Mouse (Mus musculus): ENCODE results near the gene Lrrc10b. TPM values are rescaled to one million over a fixed set of nuclear protein-coding genes. Genes with fewer than 3 reads are reported as not detected.

The Lrrc10b gene
- 0.91 and 1.0 TPM in 2 replicates for polyA plus RNA-seq (2014; fragmentation: Nextera tagmentation; extraction: Ambion mirVana)

DNA sequence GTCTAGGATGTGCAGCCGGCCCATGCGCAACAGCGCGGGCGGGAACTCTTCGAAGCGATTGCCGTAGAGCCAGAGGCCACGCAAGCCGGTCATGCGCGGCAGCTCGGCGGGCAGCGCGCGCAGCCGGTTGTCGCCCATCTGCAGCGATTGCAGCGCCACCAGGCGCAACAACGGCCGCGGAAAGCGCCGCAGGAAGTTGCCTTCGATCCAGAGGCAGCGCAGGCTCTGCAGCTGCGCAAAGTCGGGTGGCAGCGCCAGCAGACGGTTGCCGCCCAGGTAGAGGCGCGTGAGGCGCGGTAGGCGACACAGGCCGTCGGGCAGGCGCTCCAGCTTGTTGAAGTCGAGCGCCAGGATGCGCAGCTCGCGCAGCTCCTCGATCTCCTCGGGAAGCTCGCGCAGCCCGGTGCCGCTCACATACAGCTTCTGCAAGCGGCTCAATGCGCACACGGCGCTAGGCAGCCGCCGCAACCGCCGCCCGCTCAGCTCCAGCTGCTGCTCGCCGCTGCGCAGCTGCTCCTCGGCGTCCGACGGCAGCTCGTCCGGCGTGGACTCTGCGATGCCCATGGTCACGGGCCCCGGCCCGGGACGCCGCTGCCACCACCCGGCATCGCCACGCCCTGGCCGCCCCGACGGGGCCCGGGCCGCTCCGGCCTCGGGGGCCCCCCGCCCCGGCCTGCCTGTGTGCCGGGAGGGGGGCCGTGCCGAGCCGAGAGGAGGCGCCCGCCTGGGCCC, at the start of gene Lrrc10b:
Lrrc10b (minus strand) TSS at position 722 of the 732 bp plus-strand sequence.
- Histone ChIP-seq H3K36me3 (ENCODE audit: control insufficient read depth, insufficient read depth, low read length) (no peaks in the 10 kb centered on the region), H3K9ac (ENCODE audit: low read depth, low read length) (peak within 1 kb of the TSS; percentile 45), H3K9me3 (ENCODE audit: control insufficient read depth, low read length) (no peaks in the 10 kb centered on the region), H3K4me3 (ENCODE audit: low read length) (peak within 1 kb of the TSS; percentile 50), H3K4me2 (replicated peaks; ENCODE audit: low read depth, low read length) (peak within 1 kb of the TSS; percentile 97), H3K4me1 (ENCODE audit: control insufficient read depth, insufficient read depth, low read length) (peaks cover 17% of the 10 kb centered on the region; the same call in 1 of the 2 replicates), H3K27me3 (ENCODE audit: control insufficient read depth, insufficient read depth, low read length) (peaks cover 52% of the 10 kb centered on the region), H3K27ac (ENCODE audit: low read depth, low read length) (no peak within 1 kb of the TSS)
- under 1% methylated on average over 81 of the region's 96 CpGs for WGBS
- ATAC-seq (ENCODE audit: low FRiP score, low TSS enrichment), result peak; percentile 45

DNA sequence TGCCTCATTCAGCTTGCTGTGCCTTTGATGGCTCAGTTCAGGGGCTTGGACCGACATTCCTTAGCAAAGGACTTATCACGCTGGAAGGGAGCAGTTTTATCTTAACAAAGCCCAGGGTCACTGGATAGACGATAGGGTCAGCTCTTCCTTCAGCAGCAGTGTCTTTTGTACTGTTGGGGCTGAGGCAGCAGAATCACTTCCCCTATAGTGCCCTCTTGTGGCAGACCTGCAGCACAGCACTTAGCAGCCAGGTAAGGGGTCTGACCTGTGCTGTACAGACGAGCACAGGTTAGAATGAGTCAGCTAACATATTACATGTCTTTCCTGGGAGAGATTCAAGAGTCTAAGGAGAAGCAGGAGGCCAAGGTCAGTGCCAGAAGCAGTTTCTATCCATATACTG, 45.3 kb upstream of the Lrrc10b start:
- Histone ChIP-seq H3K9me3 (ENCODE audit: control insufficient read depth, low read length) (no peaks in the 10 kb centered on the region), H3K27me3 (ENCODE audit: control insufficient read depth, insufficient read depth, low read length) (no peaks in the 10 kb centered on the region), H3K9ac (ENCODE audit: low read depth, low read length) (no peak overlapping the region), H3K4me3 (ENCODE audit: low read length) (no peak overlapping the region), H3K27ac (ENCODE audit: low read depth, low read length) (no peak overlapping the region), H3K4me1 (ENCODE audit: control insufficient read depth, insufficient read depth, low read length) (no peaks in the 10 kb centered on the region), H3K4me2 (replicated peaks; ENCODE audit: low read depth, low read length) (no peak overlapping the region), H3K36me3 (ENCODE audit: control insufficient read depth, insufficient read depth, low read length) (peaks cover 52% of the 10 kb centered on the region)
- WGBS, result 19% methylated on average over 4 of the region's 4 CpGs
- ATAC-seq (ENCODE audit: low FRiP score, low TSS enrichment), result no peak; the same call in 1 of the 2 replicates

DNA sequence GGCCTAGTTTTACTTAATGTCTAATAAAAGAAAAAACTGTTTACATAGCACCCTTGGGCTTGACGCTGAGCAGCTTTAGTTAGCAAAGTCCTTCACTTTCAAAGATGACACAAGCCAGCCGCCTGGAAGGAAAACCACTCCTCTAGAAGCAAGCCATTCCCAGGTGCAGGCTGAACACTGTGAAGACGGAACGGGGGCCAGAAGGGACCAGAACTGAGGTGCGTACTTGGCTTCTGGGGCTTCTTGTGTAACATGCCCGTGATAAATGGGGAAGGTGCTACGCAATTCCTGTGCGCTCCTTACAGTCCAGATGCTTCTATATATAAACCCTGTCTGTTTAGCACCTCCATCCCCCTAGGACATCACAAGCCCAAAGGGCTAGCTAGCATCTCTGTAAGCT, 43.3 kb upstream of the Lrrc10b start:
- Histone ChIP-seq H3K4me2 (replicated peaks; ENCODE audit: low read depth, low read length) (no peak overlapping the region), H3K9me3 (ENCODE audit: control insufficient read depth, low read length) (no peaks in the 10 kb centered on the region), H3K27me3 (ENCODE audit: control insufficient read depth, insufficient read depth, low read length) (no peaks in the 10 kb centered on the region), H3K9ac (ENCODE audit: low read depth, low read length) (no peak overlapping the region), H3K36me3 (ENCODE audit: control insufficient read depth, insufficient read depth, low read length) (peaks cover 47% of the 10 kb centered on the region), H3K4me1 (ENCODE audit: control insufficient read depth, insufficient read depth, low read length) (no peaks in the 10 kb centered on the region), H3K27ac (ENCODE audit: low read depth, low read length) (no peak overlapping the region), H3K4me3 (ENCODE audit: low read length) (no peak overlapping the region)
- WGBS, result 95% methylated on average over 8 of the region's 8 CpGs
- ATAC-seq (ENCODE audit: low FRiP score, low TSS enrichment), result no peak

DNA sequence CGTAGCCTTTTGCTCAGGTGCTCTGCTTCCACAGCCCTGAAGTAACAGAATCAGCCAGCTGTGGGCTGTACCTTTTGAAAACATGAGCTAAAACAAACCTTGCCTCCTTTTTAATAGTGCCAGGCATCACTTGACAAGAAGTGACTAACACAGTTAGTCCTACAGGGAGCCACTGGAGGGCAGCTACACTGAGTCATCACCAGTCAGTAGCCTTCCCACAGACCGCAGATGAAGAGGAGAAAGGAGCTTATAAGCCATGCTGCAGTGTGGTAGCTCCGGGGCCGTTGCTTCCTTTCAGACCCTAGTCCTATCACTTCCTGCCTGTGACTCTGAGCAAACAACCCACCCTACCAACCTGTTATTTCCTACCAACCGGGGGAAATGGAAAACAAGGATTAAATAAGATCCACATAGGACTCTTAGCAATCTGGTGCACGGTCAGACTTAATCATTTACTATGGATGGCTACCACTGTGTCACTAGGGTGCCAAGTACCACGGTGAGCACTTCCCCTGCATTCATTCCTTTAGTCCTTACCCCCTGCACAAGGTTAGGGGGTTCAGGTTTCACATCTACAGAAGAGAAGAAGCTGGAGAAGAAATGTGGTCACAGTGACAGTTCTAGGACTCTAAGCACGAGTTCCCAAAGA, 40.4 kb upstream of the Lrrc10b start:
- Histone ChIP-seq H3K9me3 (ENCODE audit: control insufficient read depth, low read length) (no peaks in the 10 kb centered on the region), H3K9ac (ENCODE audit: low read depth, low read length) (no peak overlapping the region), H3K4me3 (ENCODE audit: low read length) (no peak overlapping the region), H3K27ac (ENCODE audit: low read depth, low read length) (no peak overlapping the region), H3K36me3 (ENCODE audit: control insufficient read depth, insufficient read depth, low read length) (peaks cover 34% of the 10 kb centered on the region), H3K27me3 (ENCODE audit: control insufficient read depth, insufficient read depth, low read length) (no peaks in the 10 kb centered on the region), H3K4me1 (ENCODE audit: control insufficient read depth, insufficient read depth, low read length) (no peaks in the 10 kb centered on the region), H3K4me2 (replicated peaks; ENCODE audit: low read depth, low read length) (no peak overlapping the region)
- 44% methylated on average over 8 of the region's 8 CpGs for WGBS
- ATAC-seq (ENCODE audit: low FRiP score, low TSS enrichment), result no peak

DNA sequence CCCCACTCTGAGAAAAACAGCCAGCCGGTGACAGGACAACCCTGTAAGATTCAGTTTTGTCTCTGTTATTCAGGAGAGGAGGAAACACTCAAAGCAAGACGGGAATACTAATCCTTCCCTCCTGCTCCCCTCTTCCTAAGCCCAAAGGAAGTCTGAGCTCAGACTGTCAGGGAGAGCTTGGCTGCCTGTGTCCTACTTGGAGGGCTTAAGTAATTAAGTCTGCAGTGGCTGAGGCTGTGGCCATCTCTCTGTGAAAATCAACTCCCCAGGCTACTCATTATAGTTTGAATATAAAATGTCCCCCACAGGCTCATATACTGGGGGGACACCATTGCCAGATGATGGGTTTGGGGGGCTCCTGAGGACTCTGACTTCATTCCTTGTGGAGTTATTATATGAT, 39.7 kb upstream of the Lrrc10b start:
- 73% methylated on average over 2 of the region's 2 CpGs for WGBS
- Histone ChIP-seq H3K4me1 (ENCODE audit: control insufficient read depth, insufficient read depth, low read length) (0 out of 2 replicates have a peak, but pooled peaks cover 5% of the 10 kb centered on the region), H3K9me3 (ENCODE audit: control insufficient read depth, low read length) (no peaks in the 10 kb centered on the region), H3K36me3 (ENCODE audit: control insufficient read depth, insufficient read depth, low read length) (peaks cover 28% of the 10 kb centered on the region), H3K4me2 (replicated peaks; ENCODE audit: low read depth, low read length) (no peak overlapping the region), H3K4me3 (ENCODE audit: low read length) (no peak overlapping the region), H3K27ac (ENCODE audit: low read depth, low read length) (no peak overlapping the region), H3K27me3 (ENCODE audit: control insufficient read depth, insufficient read depth, low read length) (no peaks in the 10 kb centered on the region), H3K9ac (ENCODE audit: low read depth, low read length) (no peak overlapping the region)
- ATAC-seq (ENCODE audit: low FRiP score, low TSS enrichment), result no peak

DNA sequence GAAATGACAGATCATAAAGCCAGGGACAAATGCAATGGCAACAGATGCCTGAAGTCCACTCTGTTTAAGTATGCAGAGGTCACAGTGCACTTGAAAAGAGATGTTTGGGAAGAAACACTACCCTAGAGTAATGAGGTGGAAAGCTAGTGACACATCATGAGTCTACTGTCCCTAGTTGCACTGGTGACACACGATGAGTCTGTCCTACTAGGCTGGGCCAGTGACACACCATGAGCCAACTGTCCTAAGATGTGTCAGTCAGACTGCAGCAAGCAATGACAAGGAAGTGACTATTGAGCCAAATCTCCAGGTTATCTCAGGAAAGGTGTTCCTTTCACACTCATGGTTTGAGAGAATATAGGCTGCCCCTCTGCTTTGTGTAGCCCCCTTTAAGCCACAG, 38.4 kb upstream of the Lrrc10b start:
- peaks cover 15% of the 10 kb centered on the region; the same call in 1 of the 2 replicates for H3K36me3 ChIP-seq (ENCODE audit: control insufficient read depth, insufficient read depth, low read length)
- H3K4me1 ChIP-seq (ENCODE audit: control insufficient read depth, insufficient read depth, low read length), result 0 out of 2 replicates have a peak, but pooled peaks cover 11% of the 10 kb centered on the region
- H3K9me3 ChIP-seq (ENCODE audit: control insufficient read depth, low read length), result no peaks in the 10 kb centered on the region
- ATAC-seq (ENCODE audit: low FRiP score, low TSS enrichment), result no peak
- no peak overlapping the region for H3K4me3 ChIP-seq (ENCODE audit: low read length)
- no peak overlapping the region for H3K27ac ChIP-seq (ENCODE audit: low read depth, low read length)
- no peak overlapping the region for H3K9ac ChIP-seq (ENCODE audit: low read depth, low read length)
- 33% methylated on average over 1 of the region's 1 CpGs for WGBS
- H3K27me3 ChIP-seq (ENCODE audit: control insufficient read depth, insufficient read depth, low read length), result no peaks in the 10 kb centered on the region
- no peak overlapping the region for H3K4me2 ChIP-seq (replicated peaks; ENCODE audit: low read depth, low read length)

DNA sequence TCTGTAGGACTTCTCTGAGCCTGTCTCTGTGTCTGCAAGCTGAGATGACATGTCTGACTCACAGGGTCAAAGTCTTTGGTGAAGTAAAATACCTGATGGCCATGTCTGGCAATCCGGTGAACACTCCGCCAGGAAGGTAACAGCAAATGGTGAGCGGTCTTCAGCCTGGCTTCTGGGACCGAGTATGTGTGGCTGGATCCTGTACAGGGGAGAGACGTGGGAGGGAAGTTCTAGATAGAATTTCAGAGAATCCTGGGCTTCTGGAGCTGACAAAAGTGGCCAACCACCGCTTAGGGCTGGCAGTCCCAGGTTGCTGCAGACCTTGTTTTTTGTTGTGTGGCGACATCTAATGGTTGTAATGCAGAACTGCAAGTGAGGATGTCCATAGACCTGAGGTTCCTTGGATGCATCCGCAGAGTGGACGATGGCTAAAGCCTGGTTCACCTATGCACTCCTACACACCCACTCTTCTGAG, 29.0 kb upstream of the Lrrc10b start:
- ATAC-seq (ENCODE audit: low FRiP score, low TSS enrichment), result peak; percentile 83
- 16% methylated on average over 9 of the region's 9 CpGs for WGBS
- Histone ChIP-seq H3K27ac (ENCODE audit: low read depth, low read length) (no peak overlapping the region), H3K36me3 (ENCODE audit: control insufficient read depth, insufficient read depth, low read length) (no peaks in the 10 kb centered on the region), H3K4me2 (replicated peaks; ENCODE audit: low read depth, low read length) (no peak overlapping the region), H3K9ac (ENCODE audit: low read depth, low read length) (no peak overlapping the region), H3K27me3 (ENCODE audit: control insufficient read depth, insufficient read depth, low read length) (no peaks in the 10 kb centered on the region), H3K4me1 (ENCODE audit: control insufficient read depth, insufficient read depth, low read length) (no peaks in the 10 kb centered on the region), H3K4me3 (ENCODE audit: low read length) (no peak overlapping the region), H3K9me3 (ENCODE audit: control insufficient read depth, low read length) (no peaks in the 10 kb centered on the region)

DNA sequence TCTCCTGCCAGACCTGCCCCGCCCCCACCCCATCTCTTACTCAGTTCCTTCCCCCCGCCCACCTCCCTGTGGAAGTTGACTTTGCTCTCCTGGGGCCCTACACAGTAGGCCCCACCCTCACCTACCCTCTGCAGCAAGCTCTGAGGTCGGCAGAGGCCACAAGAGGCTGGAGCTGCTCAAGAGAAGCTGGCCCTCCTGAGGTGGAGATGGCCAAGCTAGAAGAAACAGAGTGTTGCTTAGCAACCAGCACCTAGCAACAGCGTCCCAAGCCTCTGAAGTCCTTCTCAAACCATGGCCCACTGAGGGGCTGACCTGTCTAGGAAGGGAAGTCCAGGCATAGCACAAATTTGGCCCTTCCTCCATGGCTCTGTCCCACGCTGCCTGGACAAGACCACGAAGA, 25.4 kb upstream of the Lrrc10b start, which contains the start of gene Ppp1r32:
Ppp1r32 (minus strand) TSS at position 226 of the 400 bp plus-strand sequence.
- no peak within 1 kb of the TSS for H3K4me2 ChIP-seq (replicated peaks; ENCODE audit: low read depth, low read length)
- H3K4me1 ChIP-seq (ENCODE audit: control insufficient read depth, insufficient read depth, low read length), result no peaks in the 10 kb centered on the region
- no peaks in the 10 kb centered on the region for H3K36me3 ChIP-seq (ENCODE audit: control insufficient read depth, insufficient read depth, low read length)
- no peaks in the 10 kb centered on the region for H3K27me3 ChIP-seq (ENCODE audit: control insufficient read depth, insufficient read depth, low read length)
- H3K27ac ChIP-seq (ENCODE audit: low read depth, low read length), result no peak within 1 kb of the TSS
- H3K4me3 ChIP-seq (ENCODE audit: low read length), result no peak within 1 kb of the TSS
- no peak; the same call in 1 of the 2 replicates for ATAC-seq (ENCODE audit: low FRiP score, low TSS enrichment)
- 48% methylated on average over 6 of the region's 6 CpGs for WGBS
- H3K9me3 ChIP-seq (ENCODE audit: control insufficient read depth, low read length), result no peaks in the 10 kb centered on the region
- no peak within 1 kb of the TSS for H3K9ac ChIP-seq (ENCODE audit: low read depth, low read length)

DNA sequence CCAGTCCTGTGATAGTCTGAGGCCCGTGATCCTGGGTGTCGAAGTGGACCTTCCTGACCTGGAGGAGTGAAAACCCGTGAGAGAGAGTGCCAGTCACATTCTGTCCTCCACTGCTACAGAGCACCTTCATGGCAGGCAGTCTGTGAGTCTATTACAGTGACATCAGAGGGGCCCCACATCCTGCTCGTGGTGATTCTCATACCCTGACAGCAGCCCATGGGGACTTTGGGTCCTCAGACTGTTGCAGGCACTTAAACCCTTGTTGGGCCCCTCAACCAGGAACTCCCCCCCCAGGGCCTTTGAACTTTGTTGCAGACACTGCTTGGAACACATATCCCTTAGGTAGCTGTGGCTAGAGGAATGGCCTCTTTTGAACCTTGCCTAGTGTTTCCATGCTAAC, 22.3 kb upstream of the Lrrc10b start:
- H3K27me3 ChIP-seq (ENCODE audit: control insufficient read depth, insufficient read depth, low read length), result no peaks in the 10 kb centered on the region
- H3K9ac ChIP-seq (ENCODE audit: low read depth, low read length), result no peak overlapping the region
- no peak for ATAC-seq (ENCODE audit: low FRiP score, low TSS enrichment)
- H3K4me2 ChIP-seq (replicated peaks; ENCODE audit: low read depth, low read length), result no peak overlapping the region
- H3K9me3 ChIP-seq (ENCODE audit: control insufficient read depth, low read length), result no peaks in the 10 kb centered on the region
- no peaks in the 10 kb centered on the region for H3K4me1 ChIP-seq (ENCODE audit: control insufficient read depth, insufficient read depth, low read length)
- 47% methylated on average over 4 of the region's 4 CpGs for WGBS
- no peaks in the 10 kb centered on the region for H3K36me3 ChIP-seq (ENCODE audit: control insufficient read depth, insufficient read depth, low read length)
- no peak overlapping the region for H3K4me3 ChIP-seq (ENCODE audit: low read length)
- H3K27ac ChIP-seq (ENCODE audit: low read depth, low read length), result no peak overlapping the region
